Mouse (Mus musculus) cortical plate, adult 2 months (tissue): ENCODE measurements at regions not wholly inside any gene's neighbourhood (a gene's known extent, or its start where the extent isn't known, plus 50 kb on each side); places are given as distances from the start of the nearest gene placed in this dataset.
A peak's percentile ranks its signal among the peaks of the same experiment; 100 is the strongest.

Experiments used
- CTCF ChIP-seq: fragments of 200-500 bp; IDR thresholded peaks from 2 replicates; pipeline ENCODE4 v1.5.1; 2011; ENCODE audit warnings: mild to moderate bottlenecking, control low read depth, low read length; ENCODE audit not compliant: insufficient read depth; ENCODE audit errors: extremely low read depth
- POLR2A ChIP-seq: fragments of 200-500 bp; IDR thresholded peaks from 2 replicates; pipeline ENCODE4 v1.6.1; 2011; ENCODE audit warnings: mild to moderate bottlenecking, low read length, control low read depth; ENCODE audit not compliant: insufficient read depth; ENCODE audit errors: extremely low read depth

DNA sequence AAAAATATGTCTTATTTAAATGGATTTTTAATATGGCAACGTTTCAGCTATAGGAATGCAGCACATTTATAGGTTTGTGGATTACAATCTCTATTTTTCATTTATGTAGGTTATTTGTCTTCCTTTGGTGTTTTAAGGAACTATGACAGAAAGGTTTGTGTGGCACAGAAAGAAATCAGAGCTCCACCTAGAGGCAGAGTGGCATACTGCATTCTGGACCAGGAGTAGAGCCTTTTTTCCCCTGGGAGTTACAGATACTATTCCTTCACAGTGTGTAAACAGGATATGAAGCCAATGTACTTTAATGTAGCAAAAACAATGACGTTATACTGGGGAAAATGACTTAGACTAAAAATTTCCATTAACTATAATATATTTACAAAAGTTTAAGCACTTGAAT is 94.9 kb upstream of the St8sia4 start:
- TF ChIP-seq CTCF (peak; percentile 76), POLR2A (no peak)
